Mouse (Mus musculus): ENCODE results near the gene Adipor1.

- TF ChIP-seq CTCF (IDR thresholded peaks at IDR 0.05; ENCODE audit: extremely low read depth, insufficient read depth, insufficient read length, insufficient replicate concordance) (no peak), POLR2A (IDR thresholded peaks at IDR 0.05; ENCODE audit: low read depth, low read length) (no peak)
Observed at GRCm38 (mm10) chr1:134433473-134433872, 18.3 kb downstream of the Adipor1 start.

Measured in spleen, adult 2 months (tissue).